Mouse (Mus musculus): ENCODE measurements around the gene Stard7.
"Not testable (repeated sequence)": the region's sequence is repeated elsewhere in the genome, so short reads cannot be mapped to it uniquely, and the experiment has no call there.

Stard7 gene

GRCm38 (mm10) chr2:127275551-127276320 is 5.7 kb downstream of the Stard7 start:
- DNase-seq, result no peak

DNA sequence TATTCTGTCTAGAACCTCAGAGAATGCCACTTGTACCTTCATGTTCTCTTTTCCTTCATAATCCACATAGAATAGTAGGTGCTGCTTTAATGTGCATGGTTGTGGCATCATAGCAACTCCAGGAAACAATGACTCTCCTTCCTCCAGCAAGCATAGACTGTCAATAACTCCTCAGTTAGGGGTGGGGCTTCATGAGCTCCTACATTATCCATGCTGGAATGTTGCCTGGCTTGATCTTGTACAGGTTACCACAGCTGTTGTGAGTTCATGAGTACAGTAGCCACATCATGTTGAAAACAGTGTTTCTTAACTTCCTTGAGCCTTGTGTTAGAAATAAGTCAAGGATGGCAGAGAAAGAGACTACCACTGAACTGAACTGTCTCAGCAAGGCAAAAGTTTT is 8.1 kb downstream of the Stard7 start:
- no peak for DNase-seq

GRCm38 (mm10) chr2:127292250-127292649 is 22.2 kb downstream of the Stard7 start:
- no peak for DNase-seq

DNA sequence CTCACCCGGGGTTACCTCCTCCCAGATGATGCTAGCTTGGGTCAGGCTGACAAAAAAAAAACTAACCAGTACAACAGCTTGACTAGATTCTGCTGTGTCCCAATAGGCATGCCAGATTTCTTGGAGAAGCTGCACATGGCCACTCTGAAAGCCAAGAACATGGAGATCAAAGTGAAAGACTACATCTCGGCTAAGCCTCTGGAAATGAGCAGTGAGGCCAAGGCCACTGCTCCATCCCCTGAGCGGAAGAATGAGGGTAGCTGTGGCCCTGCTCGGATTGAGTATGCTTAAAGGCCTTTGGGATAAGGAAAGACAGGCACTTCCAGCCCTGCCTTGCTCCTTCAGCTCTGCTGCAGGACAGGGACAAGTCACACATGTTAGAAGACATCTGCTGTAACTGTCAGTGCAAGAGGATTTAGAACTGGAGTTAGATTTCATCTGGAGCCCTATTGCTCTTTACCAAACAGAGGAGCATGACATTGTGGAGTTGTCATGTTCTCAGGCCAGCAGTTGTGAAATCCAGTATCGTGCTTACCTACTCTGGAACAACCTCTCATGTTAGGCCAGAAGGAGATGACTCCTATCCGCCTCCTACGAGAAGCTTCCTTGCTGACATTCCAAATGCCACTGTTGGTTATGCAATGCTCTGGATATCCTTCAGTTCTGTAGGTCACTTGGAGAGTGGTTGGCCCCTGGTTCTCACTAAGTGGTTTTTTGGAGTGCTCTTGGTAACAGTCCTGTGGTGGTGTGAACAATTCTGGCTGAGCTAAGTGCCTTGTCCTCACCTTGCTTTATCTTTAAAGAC is 27.2 kb downstream of the Stard7 start:
- DNase-seq, result no peak

DNA sequence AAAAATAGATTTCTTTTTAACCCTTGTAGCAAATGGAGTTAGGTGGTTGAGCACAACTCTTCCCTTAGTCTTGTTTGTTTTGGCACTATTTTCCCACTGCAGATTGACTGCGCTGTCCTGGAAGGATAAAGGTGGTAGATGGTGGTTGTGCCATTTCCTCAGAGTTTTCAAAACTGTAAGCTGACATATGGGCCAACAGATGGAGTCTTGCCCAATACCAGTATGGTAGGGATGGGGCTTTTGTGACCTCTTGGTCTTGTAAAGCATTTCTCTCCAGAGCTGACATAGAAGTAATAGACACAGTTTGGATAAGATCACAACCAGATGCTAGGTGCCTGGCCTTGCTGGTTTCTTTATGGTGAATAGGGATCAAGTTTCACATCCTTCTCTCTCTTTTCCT is 28.0 kb downstream of the Stard7 start:
- no peak for DNase-seq

DNA sequence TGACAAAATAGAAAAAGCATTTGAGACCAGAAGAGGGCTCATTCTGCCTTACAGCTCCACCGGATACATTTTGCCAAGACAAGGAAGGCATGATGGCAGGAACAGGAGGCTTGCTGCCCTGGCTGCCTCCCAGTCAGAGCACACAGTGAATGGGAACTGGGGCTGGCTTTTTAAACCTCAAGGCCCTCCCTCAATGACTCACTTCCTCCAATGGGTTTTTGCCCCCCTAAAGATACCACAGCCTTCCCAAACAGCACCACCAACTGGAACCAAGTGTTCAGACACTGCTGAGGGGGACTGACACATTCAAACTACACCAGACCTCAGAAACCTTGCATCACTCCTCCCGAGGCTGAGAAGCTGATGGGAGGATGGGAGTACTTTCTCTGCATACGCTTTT is 30.7 kb downstream of the Stard7 start:
- DNase-seq, result no peak

DNA sequence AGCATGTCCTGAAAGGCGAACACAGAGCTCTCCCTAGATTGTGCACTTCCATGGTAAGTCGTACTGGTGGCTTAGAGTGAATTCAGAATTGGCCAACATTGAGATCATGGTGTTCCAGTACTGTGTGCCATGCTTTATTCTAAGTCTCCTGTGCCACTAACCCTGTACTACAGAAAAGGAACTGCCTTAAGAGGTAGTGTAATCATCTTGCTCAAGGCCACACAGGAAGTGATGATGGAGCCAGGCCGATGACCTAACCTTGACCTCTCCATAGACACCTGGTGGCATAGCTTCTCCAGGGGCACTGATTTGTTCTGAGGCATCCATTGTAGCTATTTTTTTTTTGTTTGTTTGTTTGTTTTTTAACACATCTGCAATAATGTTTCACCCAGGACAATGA is 31.9 kb downstream of the Stard7 start:
- no peak for DNase-seq

GRCm38 (mm10) chr2:127304192-127304591 is 34.2 kb downstream of the Stard7 start:
- not testable (repeated sequence) for DNase-seq

DNA sequence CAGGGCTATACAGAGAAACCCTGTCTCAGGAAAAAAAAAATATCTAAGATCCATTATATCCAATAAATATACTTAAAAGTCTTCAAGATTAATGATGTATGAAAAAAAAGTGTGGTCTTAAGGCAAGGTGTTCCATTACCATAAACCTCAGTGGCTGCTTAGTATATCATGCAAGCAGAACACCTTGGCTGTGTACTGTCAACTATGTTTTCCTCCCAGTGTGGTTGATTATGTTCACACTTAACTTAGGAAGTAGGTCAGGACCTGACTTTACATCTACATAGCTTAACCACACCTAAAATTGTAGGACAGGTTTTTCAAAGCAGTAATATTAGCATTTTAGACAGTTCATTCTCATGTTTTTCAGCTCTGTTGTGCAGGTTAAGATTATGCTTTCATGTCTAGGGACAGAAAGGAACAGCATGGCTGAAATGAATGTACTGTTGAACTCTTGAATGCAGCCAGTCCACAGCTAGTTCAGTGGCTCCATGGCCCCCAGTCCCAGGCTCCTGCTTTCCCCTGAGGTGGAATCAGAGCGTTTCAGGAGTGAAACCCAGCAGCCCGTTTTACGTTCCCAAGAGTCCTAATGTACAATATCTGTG is 34.7 kb downstream of the Stard7 start:
- no peak for DNase-seq

GRCm38 (mm10) chr2:127306123-127306522 is 36.1 kb downstream of the Stard7 start:
- no peak for DNase-seq

- DNase-seq, result no peak
These were observed 37.2 kb downstream of the Stard7 start for GRCm38 (mm10) chr2:127307179-127307578.

DNA sequence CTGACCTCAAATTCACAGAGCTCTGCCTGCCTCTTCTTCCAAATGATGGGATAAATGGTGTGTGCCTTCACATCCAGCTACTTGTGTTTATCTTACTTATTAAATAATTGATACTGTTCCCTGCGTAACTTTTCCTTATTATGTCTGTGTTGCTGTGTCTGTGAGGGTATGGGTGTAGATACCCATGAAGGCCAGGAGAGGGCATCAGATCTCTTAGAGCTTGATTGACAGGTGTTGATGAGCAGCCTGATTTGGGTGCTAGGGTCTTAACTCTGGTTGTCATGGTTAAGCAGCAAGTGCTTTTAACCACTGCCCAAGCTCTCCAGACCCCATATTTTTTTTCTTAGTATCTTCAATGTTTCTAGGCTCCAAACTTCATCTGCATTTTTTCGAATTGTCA is 38.6 kb downstream of the Stard7 start:
- no peak for DNase-seq

DNA sequence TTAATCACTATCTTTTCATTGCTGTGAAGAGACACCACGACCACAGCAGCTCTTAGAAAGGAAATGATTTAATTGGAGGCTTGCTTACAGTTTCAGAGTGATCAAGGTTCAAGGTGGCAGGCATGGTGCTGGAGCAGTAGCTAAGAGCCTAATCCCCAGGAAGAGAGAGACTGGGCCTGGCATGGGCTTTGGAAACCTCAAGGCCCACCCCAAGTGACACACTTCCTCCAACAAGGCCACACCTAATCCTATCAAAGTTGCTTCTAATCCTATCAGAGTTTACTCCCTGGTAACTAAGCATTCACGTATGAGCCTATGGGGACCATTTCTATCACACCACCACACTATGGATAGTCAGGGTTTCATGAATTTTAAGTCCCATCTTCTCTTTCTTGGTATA is 40.2 kb downstream of the Stard7 start:
- DNase-seq, result no peak

GRCm38 (mm10) chr2:127310685-127311084 is 40.7 kb downstream of the Stard7 start:
- DNase-seq, result no peak

DNA sequence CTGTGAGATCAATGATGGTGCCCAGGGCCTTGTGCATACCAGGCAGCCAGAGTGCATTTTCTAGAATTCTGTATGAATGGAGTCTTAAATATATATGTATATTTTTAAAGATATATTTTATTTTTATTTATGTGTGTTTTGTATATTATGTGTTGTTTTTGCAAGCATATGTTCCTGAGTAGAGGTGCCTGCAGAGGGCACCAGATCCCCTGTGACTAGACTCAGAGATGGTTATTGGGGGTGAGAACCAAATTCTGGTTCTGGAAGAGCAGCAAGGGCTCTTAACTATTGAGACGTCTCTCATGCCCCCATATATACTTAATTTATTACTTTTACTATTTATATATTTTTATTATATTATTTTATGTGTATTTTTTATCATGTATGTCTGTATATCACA is 41.2 kb downstream of the Stard7 start:
- DNase-seq, result no peak

- no peak for DNase-seq
These were observed 42.8 kb downstream of the Stard7 start for GRCm38 (mm10) chr2:127312801-127313200.

GRCm38 (mm10) chr2:127313878-127314277 is 43.9 kb downstream of the Stard7 start:
- no peak for DNase-seq

DNA sequence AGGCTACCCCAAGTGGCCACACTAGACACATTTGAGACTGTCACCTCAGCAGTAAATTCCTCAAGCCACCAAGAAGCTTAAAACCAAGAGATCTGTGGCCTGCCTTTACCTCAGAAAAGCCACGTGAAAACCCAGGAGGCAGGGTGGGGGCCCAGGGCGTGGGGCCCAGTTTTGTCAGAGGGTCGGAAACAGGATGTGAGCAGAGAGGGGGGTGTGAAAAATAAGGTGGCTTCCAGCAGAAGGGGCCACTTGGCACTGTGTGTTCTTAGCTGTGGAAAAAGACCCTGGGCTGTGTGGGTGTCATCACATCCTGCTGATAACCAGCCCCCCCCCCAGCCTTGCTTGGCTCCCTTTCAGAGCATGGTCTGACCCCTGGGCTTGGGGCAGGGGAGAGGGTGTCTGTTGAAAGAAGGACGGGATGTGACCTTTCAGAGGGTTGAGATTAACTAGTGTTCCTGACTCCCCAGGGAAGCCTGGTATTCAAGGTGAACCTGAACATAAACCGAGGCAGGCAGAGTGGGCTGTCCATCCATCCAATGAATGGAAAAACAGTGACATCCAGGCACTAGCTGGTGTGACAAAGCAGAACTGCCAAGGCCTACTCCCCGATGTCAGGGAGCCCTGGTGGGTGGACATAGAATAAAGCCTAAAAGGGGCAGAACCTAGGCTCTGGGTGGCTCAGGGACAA is 44.6 kb downstream of the Stard7 start:
- DNase-seq, result peak; percentile 20

DNA sequence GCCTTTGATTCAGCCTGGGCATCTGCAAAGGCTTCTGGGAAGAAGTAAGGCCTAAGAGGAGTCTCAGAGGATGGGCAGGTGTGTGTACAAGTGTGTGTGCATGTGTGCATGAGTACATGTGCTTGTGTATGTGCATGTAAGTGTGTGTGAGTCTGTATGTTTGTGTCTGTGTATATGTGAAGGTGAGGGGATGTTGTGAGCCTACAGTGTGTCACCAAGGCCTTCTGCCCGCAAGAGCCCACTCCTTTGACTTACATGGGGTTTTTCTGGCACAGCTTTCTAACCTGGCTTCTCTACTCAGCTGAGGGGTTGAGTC is 45.1 kb downstream of the Stard7 start:
- no peak for DNase-seq

- DNase-seq, result no peak
These were observed 46.4 kb downstream of the Stard7 start for GRCm38 (mm10) chr2:127316431-127316830.

- DNase-seq, result no peak
These were observed 48.1 kb downstream of the Stard7 start for GRCm38 (mm10) chr2:127318136-127318535.

- no peak for DNase-seq
These were observed 49.1 kb downstream of the Stard7 start for GRCm38 (mm10) chr2:127319071-127319470.

GRCm38 (mm10) chr2:127322671-127323285 is 52.8 kb downstream of the Stard7 start:
- DNase-seq, result no peak
